Mouse (Mus musculus): ENCODE data around the gene Tmem240.

GRCm38 (mm10) chr4:155769496-155769879 is 34.9 kb downstream of the Tmem240 start:
- TF ChIP-seq CTCF (IDR thresholded peaks at IDR 0.05; ENCODE audit: low read depth, low read length) (no peak), POLR2A (IDR thresholded peaks at IDR 0.05; ENCODE audit: insufficient read depth, low read length) (no peak)

All from ES-Bruce4 (cell line).